Mouse (Mus musculus) megakaryocyte, adult 5-6 weeks (primary cell): ENCODE data around the gene Catsper2. TPM values are rescaled to one million over a fixed set of nuclear protein-coding genes. Genes with fewer than 3 reads are reported as not detected.

Experiments
- ATAC-seq: 2 replicates; pipeline ENCODE4 v1.8.0; 2016; ENCODE audit warnings: mild to moderate bottlenecking, inconsistent platforms; ENCODE audit not compliant: poor library complexity, severe bottlenecking
- total RNA-seq, 2 experiments: library from RNA; stranded (forward) in 1 of 2; stranded (reverse) in 1 of 2; fragments of 153-499, 151-499 nt in 1 of 2; fragments of 221-1000, 200-1000 nt in 1 of 2; gene quantifications; 2 replicates each; pipeline versions ENCODE4 v1.2.3 to v1.2.4; 2015 to 2017

Catsper2 gene
- 0.98 and 2.1 TPM in 2 replicates for total RNA-seq (2015)
- total RNA-seq (2017): 0.89 and 1.4 TPM in 2 replicates

- ATAC-seq: peak; percentile 92
Measured at GRCm38 (mm10) chr2:121413387-121414042, at the start of gene Catsper2, which contains the start of gene Pdia3. Catsper2 (minus strand) TSS chr2:121413792. Pdia3 (plus strand) TSS chr2:121413775.

- no peak for ATAC-seq
Measured at GRCm38 (mm10) chr2:121460071-121460470, 46.5 kb upstream of the Catsper2 start.

- peak; percentile 97 for ATAC-seq
Measured at GRCm38 (mm10) chr2:121456692-121457642, 43.4 kb upstream of the Catsper2 start, which contains the start of gene Serinc4. Serinc4 (minus strand) TSS chr2:121456781.

GRCm38 (mm10) chr2:121455534-121455933 lies 41.9 kb upstream of the Catsper2 start:
- no peak for ATAC-seq

- ATAC-seq: no peak
Measured at GRCm38 (mm10) chr2:121453917-121454316, 40.3 kb upstream of the Catsper2 start.

GRCm38 (mm10) chr2:121452990-121453389 lies 39.4 kb upstream of the Catsper2 start, which contains the start of gene Hypk:
Hypk (plus strand) TSS chr2:121453290.
- ATAC-seq: no peak

- ATAC-seq: no peak
Measured at GRCm38 (mm10) chr2:121452361-121452760, 38.8 kb upstream of the Catsper2 start.

GRCm38 (mm10) chr2:121450093-121450492 lies 36.5 kb upstream of the Catsper2 start:
- peak; percentile 48 for ATAC-seq

GRCm38 (mm10) chr2:121449545-121450011 lies 36.0 kb upstream of the Catsper2 start:
- ATAC-seq: no peak

- peak; percentile 84 for ATAC-seq
Measured at GRCm38 (mm10) chr2:121448739-121449535, 35.3 kb upstream of the Catsper2 start, which contains the start of gene Serf2. Serf2 (plus strand) TSS chr2:121449195.

- no peak for ATAC-seq
Measured at GRCm38 (mm10) chr2:121448136-121448535, 34.5 kb upstream of the Catsper2 start.

GRCm38 (mm10) chr2:121447006-121447405 lies 33.4 kb upstream of the Catsper2 start:
- ATAC-seq: no peak

GRCm38 (mm10) chr2:121446506-121446905 lies 32.9 kb upstream of the Catsper2 start:
- no peak for ATAC-seq

- no peak for ATAC-seq
Measured at GRCm38 (mm10) chr2:121445117-121445516, 31.5 kb upstream of the Catsper2 start.

GRCm38 (mm10) chr2:121444178-121444577 lies 30.6 kb upstream of the Catsper2 start, which contains the start of gene Ell3:
Ell3 (minus strand) TSS chr2:121444278.
- no peak for ATAC-seq

GRCm38 (mm10) chr2:121443068-121443349 lies 29.4 kb upstream of the Catsper2 start:
- no peak for ATAC-seq

GRCm38 (mm10) chr2:121442259-121443067 lies 28.9 kb upstream of the Catsper2 start:
- peak; percentile 98 for ATAC-seq

- ATAC-seq: no peak
Measured at GRCm38 (mm10) chr2:121441800-121442199, 28.2 kb upstream of the Catsper2 start.

- ATAC-seq: no peak
Measured at GRCm38 (mm10) chr2:121440834-121441605, 27.4 kb upstream of the Catsper2 start.
